Mouse (Mus musculus): ENCODE measurements around the gene Slc2a1. TPM values are rescaled to one million over a fixed set of nuclear protein-coding genes. Genes with fewer than 3 reads are reported as not detected.

Gene Slc2a1
- total RNA-seq, 2 experiments from 2014 or later = 6.2 to 7.5 TPM

DNA sequence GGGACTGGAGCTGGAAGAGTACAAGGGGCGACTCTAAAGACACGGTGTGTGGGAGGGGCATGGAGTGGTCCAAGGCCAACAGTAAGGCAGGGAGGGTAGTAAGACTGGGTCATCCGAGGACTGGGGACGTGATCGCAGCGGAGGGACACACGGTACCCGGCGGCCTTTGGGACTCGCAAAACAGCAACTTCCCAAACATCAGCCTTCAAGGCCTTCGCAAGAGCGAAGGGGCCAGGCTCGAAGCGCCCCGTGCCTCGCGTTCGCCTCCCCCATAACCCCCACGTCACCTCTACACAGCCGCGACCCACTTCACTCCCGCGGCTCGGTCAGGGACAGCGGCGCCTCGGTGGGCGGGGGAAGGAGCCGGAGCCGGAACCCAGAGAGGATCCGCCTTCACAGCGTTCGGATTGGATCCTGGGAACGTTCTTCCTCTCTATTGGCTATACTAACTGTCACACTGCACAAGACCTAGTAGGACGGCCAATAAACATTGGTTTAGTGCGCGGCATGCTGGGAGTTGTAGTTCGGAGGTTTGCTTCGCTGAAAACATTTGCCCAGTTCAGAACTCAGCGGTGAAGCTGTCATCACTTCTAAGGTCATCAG lies 65.4 kb downstream of the Slc2a1 start, which contains the start of gene Zfp691:
Gene Zfp691 (minus strand): TSS at position 345 of the 603 bp plus-strand sequence.
- DNase-seq (ENCODE audit: low spot score) = peak; percentile 98

- DNase-seq (ENCODE audit: low spot score) = no peak
Observed at GRCm38 (mm10) chr4:119177702-119178101, 69.2 kb downstream of the Slc2a1 start.

DNA sequence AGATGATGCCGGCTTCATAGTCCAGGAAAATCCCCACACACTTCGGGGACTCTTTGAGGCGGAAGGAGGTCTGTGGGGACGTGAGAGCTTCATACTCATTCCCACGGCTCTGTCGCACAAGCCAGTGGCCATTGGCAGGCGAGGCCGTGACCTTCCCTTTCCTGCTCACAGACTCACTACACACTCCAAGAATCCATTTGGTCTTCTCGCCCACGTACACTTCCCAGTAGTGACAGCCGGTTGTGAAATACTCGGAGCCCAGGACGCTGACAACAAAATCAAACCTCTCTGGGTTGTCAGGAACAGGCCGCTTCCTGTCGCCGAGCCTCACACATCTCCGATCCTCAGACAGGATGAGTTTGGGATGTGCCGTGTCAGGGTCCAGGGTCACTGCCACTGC lies 69.8 kb downstream of the Slc2a1 start:
- DNase-seq (ENCODE audit: low spot score) = no peak

DNA sequence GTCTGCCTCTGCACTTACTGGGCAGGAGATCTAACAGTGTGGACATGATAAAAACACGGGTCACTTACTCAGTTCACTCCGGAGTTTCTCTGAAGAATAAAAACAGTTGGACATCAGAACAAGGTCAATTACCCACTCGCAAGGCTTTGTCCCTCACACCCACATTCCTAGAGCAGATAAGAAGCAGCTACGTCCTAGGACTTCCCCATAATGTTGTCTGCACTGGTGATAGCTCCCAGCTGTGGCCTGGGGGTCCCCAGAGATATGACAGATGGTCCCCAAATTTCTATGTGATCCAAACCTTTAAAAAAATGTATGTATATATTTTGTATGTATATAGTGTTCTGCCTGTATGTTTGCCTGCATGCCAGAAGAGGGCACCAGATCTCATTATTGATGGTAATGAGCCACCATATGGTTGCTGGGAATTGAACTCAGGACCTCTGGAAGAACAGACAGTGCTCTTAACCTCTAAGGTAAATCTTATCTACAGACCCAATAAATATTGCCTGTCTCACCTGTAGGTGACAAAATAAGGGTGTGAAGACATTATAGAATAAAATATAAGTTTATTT lies 71.7 kb downstream of the Slc2a1 start:
- DNase-seq (ENCODE audit: low spot score) = no peak

GRCm38 (mm10) chr4:119181456-119181855 lies 72.9 kb downstream of the Slc2a1 start:
- no peak for DNase-seq (ENCODE audit: low spot score)

GRCm38 (mm10) chr4:119183525-119183924 lies 75.0 kb downstream of the Slc2a1 start:
- no peak for DNase-seq (ENCODE audit: low spot score)

GRCm38 (mm10) chr4:119185771-119186170 lies 77.3 kb downstream of the Slc2a1 start:
- no peak for DNase-seq (ENCODE audit: low spot score)

Small RNA genes within 50 kb of the gene (microRNA-seq; reads per million reads assigned to microRNA genes)
- gene Mir1957a = not detected

Other genes with a start within 250 kb of the Slc2a1 start
- not detected for gene Olfr1331, start 244.1 kb upstream of the Slc2a1 start, total RNA-seq (2021)
- not detected for gene Olfr1330, start 220.1 kb upstream of the Slc2a1 start, total RNA-seq (2021)
- gene Olfr1329, start 191.2 kb upstream of the Slc2a1 start, total RNA-seq (2021) = not detected
- not detected for gene Olfr1328, start 170.1 kb upstream of the Slc2a1 start, total RNA-seq (2021)
- under 1 TPM; 0.19 to 0.50 TPM for gene Lao1, start 147.1 kb upstream of the Slc2a1 start, total RNA-seq (2021)
- 10 to 100 TPM; 18.5 TPM for gene Zfp691, start 65.5 kb downstream of the Slc2a1 start, total RNA-seq (2021)
- not detected for gene Ermap, start 81.3 kb downstream of the Slc2a1 start, total RNA-seq (2021)
- gene Svbp, start 86.6 kb downstream of the Slc2a1 start, total RNA-seq (2021) = 10 to 100 TPM in 1 of 2 experiments, 1 to 10 TPM in 1; 9.3 to 12.2 TPM
- gene Tmem269, start 109.5 kb downstream of the Slc2a1 start, total RNA-seq (2021) = not detected
- gene AU022252, start 124.0 kb downstream of the Slc2a1 start, total RNA-seq (2021) = 10 to 100 TPM; 24.6 to 28.2 TPM
- 1 to 10 TPM; 9.1 to 9.4 TPM for gene P3h1, start 124.2 kb downstream of the Slc2a1 start, total RNA-seq (2021)
- gene Cldn19, start 146.7 kb downstream of the Slc2a1 start, total RNA-seq (2021) = 1 to 10 TPM; 1.3 to 1.9 TPM
- gene Ybx1, start 185.9 kb downstream of the Slc2a1 start, total RNA-seq (2021) = 100 to 1,000 TPM; 659 to 760 TPM
- 1 to 10 TPM; 7.9 to 8.8 TPM for gene Ppih, start 211.8 kb downstream of the Slc2a1 start, total RNA-seq (2021)

Measured in gastrocnemius, adult 18-20 months (tissue).